Mouse (Mus musculus) G1E (cell line): ENCODE measurements around the gene Drg1. TPM values are rescaled to one million over a fixed set of nuclear protein-coding genes. Genes with fewer than 3 reads are reported as not detected.
A peak's percentile ranks its signal among the peaks of the same experiment; 100 is the strongest.
"Not testable (repeated sequence)": the region's sequence is repeated elsewhere in the genome, so short reads cannot be mapped to it uniquely, and the experiment has no call there.

Source experiments
- ATAC-seq: 2 replicates; pipeline ENCODE4 v1.8.0; 2016; ENCODE audit warnings: mild to moderate bottlenecking; ENCODE audit not compliant: insufficient number of reproducible peaks, poor library complexity, low FRiP score, severe bottlenecking; ENCODE audit errors: extremely low read depth
- DNase-seq: peaks from one replicate; pipeline ENCODE4 v3.0.0; 2012; ENCODE audit warnings: low spot score
- H3K27me3 ChIP-seq: 2 replicates; pipeline ENCODE4 v1.6.1; 2012; ENCODE audit warnings: mild to moderate bottlenecking, low read length, inconsistent platforms; ENCODE audit not compliant: insufficient read depth
- H3K36me3 ChIP-seq: replicated peaks from 2 replicates; pipeline ENCODE3; 2012; ENCODE audit warnings: mild to moderate bottlenecking, inconsistent platforms
- H3K4me1 ChIP-seq: 2 replicates; pipeline ENCODE4 v1.6.1; 2012; ENCODE audit warnings: low read depth, low read length, inconsistent platforms, mixed read lengths; ENCODE audit not compliant: insufficient read depth
- H3K4me3 ChIP-seq: 2 replicates; pipeline ENCODE4 v1.5.1; 2012; ENCODE audit warnings: low read depth, mild to moderate bottlenecking, inconsistent platforms, low read length, moderate library complexity, mixed read lengths
- H3K9me3 ChIP-seq: replicated peaks from 2 replicates; pipeline ENCODE4 v1.6.1; 2012; ENCODE audit warnings: inconsistent platforms
- polyA plus RNA-seq: library from polyadenylated mRNA; stranded (reverse); fragments of >175 nt; gene quantifications from 2 replicates; pipeline ENCODE4 v1.2.3, GENCODE M21; 2012
- total RNA-seq, 2 experiments: library from RNA; stranded (forward) in 1 of 2; stranded (reverse) in 1 of 2; fragments of 200-1000 nt in 1 of 2; fragments of >200 nt in 1 of 2; fragmentation: Nextera tagmentation in 1 of 2; gene quantifications; 2 replicates each; pipeline ENCODE4 v1.2.3; 2014 to 2017

Drg1 gene
- total and polyA plus RNA-seq, 3 experiments, result 101 to 303 (median 198) TPM

GRCm38 (mm10) chr11:3181250-3181649 lies 85.0 kb downstream of the Drg1 start:
- DNase-seq, H3K27me3 ChIP-seq, H3K4me1 ChIP-seq, H3K9me3 ChIP-seq, ATAC-seq, H3K4me3 ChIP-seq: not testable (repeated sequence)
- peaks cover 25% of the 10 kb centered on the region for H3K36me3 ChIP-seq

GRCm38 (mm10) chr11:3180510-3181160 lies 85.6 kb downstream of the Drg1 start:
- not testable (repeated sequence) for DNase-seq, ATAC-seq, H3K4me3 ChIP-seq, H3K4me1 ChIP-seq, H3K9me3 ChIP-seq, H3K27me3 ChIP-seq
- peaks cover 21% of the 10 kb centered on the region for H3K36me3 ChIP-seq

GRCm38 (mm10) chr11:3179726-3180092 lies 86.5 kb downstream of the Drg1 start:
- H3K4me3 ChIP-seq, H3K4me1 ChIP-seq, DNase-seq, H3K9me3 ChIP-seq, ATAC-seq, H3K27me3 ChIP-seq: not testable (repeated sequence)
- H3K36me3 ChIP-seq, result peaks cover 14% of the 10 kb centered on the region

- not testable (repeated sequence) for DNase-seq, H3K4me3 ChIP-seq, H3K9me3 ChIP-seq, H3K36me3 ChIP-seq, H3K27me3 ChIP-seq, H3K4me1 ChIP-seq, ATAC-seq
Measured at GRCm38 (mm10) chr11:3178968-3179725, 87.1 kb downstream of the Drg1 start.

GRCm38 (mm10) chr11:3173425-3174318 lies 92.5 kb downstream of the Drg1 start:
- ATAC-seq, result peak; percentile 6; the same call in 1 of the 2 replicates
- H3K4me3 ChIP-seq, DNase-seq, H3K27me3 ChIP-seq, H3K9me3 ChIP-seq, H3K4me1 ChIP-seq, H3K36me3 ChIP-seq: not testable (repeated sequence)

GRCm38 (mm10) chr11:3172526-3172925 lies 93.7 kb downstream of the Drg1 start:
- H3K4me1 ChIP-seq, ATAC-seq, H3K27me3 ChIP-seq, DNase-seq, H3K36me3 ChIP-seq, H3K4me3 ChIP-seq, H3K9me3 ChIP-seq: not testable (repeated sequence)

- H3K4me3 ChIP-seq, H3K4me1 ChIP-seq, DNase-seq, H3K9me3 ChIP-seq, H3K36me3 ChIP-seq, ATAC-seq, H3K27me3 ChIP-seq: not testable (repeated sequence)
Measured at GRCm38 (mm10) chr11:3171931-3172330, 94.3 kb downstream of the Drg1 start.

- not testable (repeated sequence) for H3K9me3 ChIP-seq, H3K4me1 ChIP-seq, DNase-seq, H3K27me3 ChIP-seq, ATAC-seq, H3K4me3 ChIP-seq, H3K36me3 ChIP-seq
Measured at GRCm38 (mm10) chr11:3169042-3169441, 97.2 kb downstream of the Drg1 start.

- ATAC-seq (peak; percentile 4; the same call in 1 of the 2 replicates), DNase-seq (peak; percentile 1)
- H3K36me3 ChIP-seq, H3K4me1 ChIP-seq, H3K9me3 ChIP-seq, H3K4me3 ChIP-seq, H3K27me3 ChIP-seq: not testable (repeated sequence)
Measured at GRCm38 (mm10) chr11:3167571-3168001, 98.6 kb downstream of the Drg1 start.

GRCm38 (mm10) chr11:3167129-3167528 lies 99.1 kb downstream of the Drg1 start:
- not testable (repeated sequence) for H3K9me3 ChIP-seq, H3K4me3 ChIP-seq, H3K4me1 ChIP-seq, DNase-seq, H3K36me3 ChIP-seq, H3K27me3 ChIP-seq
- ATAC-seq, result 0 out of 2 replicates have a peak, but pooled peaks have one; percentile 1

GRCm38 (mm10) chr11:3166321-3166720 lies 99.9 kb downstream of the Drg1 start:
- not testable (repeated sequence) for H3K4me1 ChIP-seq, H3K9me3 ChIP-seq, DNase-seq, H3K4me3 ChIP-seq, H3K27me3 ChIP-seq, ATAC-seq, H3K36me3 ChIP-seq
